Mouse (Mus musculus) lung, embryonic 16.5 days (tissue): ENCODE data around the gene Aff1. TPM values are rescaled to one million over a fixed set of nuclear protein-coding genes. Genes with fewer than 3 reads are reported as not detected.

ENCODE experiments used
- ATAC-seq: fragments of 200-750 bp; cut with Nextera tagmentation; 2 replicates; pipeline ENCODE4 v1.8.0; 2017; ENCODE audit warnings: low read depth, mild to moderate bottlenecking, moderate library complexity
- H3K27ac ChIP-seq: fragments of 300-500 bp; sonication (generic); 2 replicates; pipeline ENCODE4 v1.5.1; 2014; ENCODE audit warnings: mild to moderate bottlenecking, control low read depth, low read length
- H3K27me3 ChIP-seq: fragments of 300-500 bp; sonication (generic); 2 replicates; pipeline ENCODE4 v1.6.1; 2014; ENCODE audit warnings: low read depth, low read length, mixed read lengths; ENCODE audit not compliant: control insufficient read depth, insufficient read depth
- H3K36me3 ChIP-seq: fragments of 300-500 bp; sonication (generic); 2 replicates; pipeline ENCODE4 v1.6.1; 2014; ENCODE audit warnings: low read length; ENCODE audit not compliant: control insufficient read depth, insufficient read depth
- H3K4me1 ChIP-seq: fragments of 300-500 bp; sonication (generic); replicated peaks from 2 replicates; pipeline ENCODE4 v1.6.1; 2014; ENCODE audit warnings: low read length, mixed read lengths; ENCODE audit not compliant: control insufficient read depth, insufficient read depth
- H3K4me2 ChIP-seq: fragments of 300-500 bp; sonication (generic); 2 replicates; pipeline ENCODE4 v1.6.1; 2014; ENCODE audit warnings: low read depth, low read length, control low read depth
- H3K4me3 ChIP-seq: fragments of 300-500 bp; sonication (generic); 2 replicates; pipeline ENCODE4 v1.5.1; 2014; ENCODE audit warnings: mild to moderate bottlenecking, low read length, control low read depth
- H3K9ac ChIP-seq: fragments of 300-500 bp; sonication (generic); 2 replicates; pipeline ENCODE4 v1.6.1; 2014; ENCODE audit warnings: low read length, control low read depth
- H3K9me3 ChIP-seq: fragments of 300-500 bp; sonication (generic); 2 replicates; pipeline ENCODE4 v1.6.1; 2016; ENCODE audit warnings: low read length; ENCODE audit not compliant: control insufficient read depth
- WGBS: fragments of 180-500 bp; shearing (Covaris S2); extraction: QIAGEN DNeasy Blood & Tissue Kit; methylation state at CpG from one replicate; pipeline ENCODE4 v1.1.7; 2014; 5-methylcytosine and 5-hydroxymethylcytosine counted together
- polyA plus RNA-seq: library from polyadenylated mRNA; unstranded; fragments of >200 nt; fragmentation: Nextera tagmentation; extraction: Ambion mirVana; gene quantifications from 2 replicates; pipeline ENCODE4 v1.2.1, GENCODE M21; 2015

Gene Aff1
- polyA plus RNA-seq, 1 experiment from 2014 or later: 8.3 TPM

- Histone ChIP-seq H3K4me2 (no peak overlapping the region), H3K27ac (no peak overlapping the region), H3K4me3 (no peak overlapping the region), H3K27me3 (no peaks in the 10 kb centered on the region), H3K9me3 (no peaks in the 10 kb centered on the region), H3K9ac (no peak overlapping the region), H3K36me3 (no peaks in the 10 kb centered on the region), H3K4me1 (no peaks in the 10 kb centered on the region; the same call in 1 of the 2 replicates)
- ATAC-seq: no peak
- WGBS: 63% methylated on average over 7 of the region's 7 CpGs
Measured at GRCm38 (mm10) chr5:103749465-103750285, 57.5 kb downstream of the Aff1 start.

GRCm38 (mm10) chr5:103752665-103753510, 60.7 kb downstream of the Aff1 start:
- 0 out of 2 replicates have a peak, but pooled peaks have one; percentile 9 for ATAC-seq

GRCm38 (mm10) chr5:103753511-103754329, 61.5 kb downstream of the Aff1 start:
- Histone ChIP-seq H3K4me2 (peak overlapping the region; percentile 79), H3K9ac (peak overlapping the region; percentile 88), H3K4me1 (peaks cover 8% of the 10 kb centered on the region), H3K27me3 (no peaks in the 10 kb centered on the region), H3K4me3 (peak overlapping the region; percentile 83), H3K27ac (peak overlapping the region; percentile 96), H3K9me3 (no peaks in the 10 kb centered on the region), H3K36me3 (no peaks in the 10 kb centered on the region)
- peak; percentile 97 for ATAC-seq
- under 1% methylated on average over 85 of the region's 86 CpGs for WGBS

More at GRCm38 (mm10) chr5:103752665-103753510, 60.7 kb downstream of the Aff1 start:
- Histone ChIP-seq H3K9me3 (no peaks in the 10 kb centered on the region), H3K4me2 (peak overlapping the region; percentile 79), H3K9ac (peak overlapping the region; percentile 88), H3K27me3 (no peaks in the 10 kb centered on the region), H3K27ac (peak overlapping the region; percentile 96), H3K4me3 (peak overlapping the region; percentile 83), H3K36me3 (no peaks in the 10 kb centered on the region), H3K4me1 (peaks cover 6% of the 10 kb centered on the region)
- 3% methylated on average over 23 of the region's 23 CpGs for WGBS

- Histone ChIP-seq H3K27me3 (no peaks in the 10 kb centered on the region), H3K4me3 (peak overlapping the region; percentile 83), H3K27ac (peak overlapping the region; percentile 96), H3K4me1 (peaks cover 10% of the 10 kb centered on the region), H3K36me3 (no peaks in the 10 kb centered on the region), H3K9ac (peak overlapping the region; percentile 88), H3K4me2 (peak overlapping the region; percentile 79), H3K9me3 (no peaks in the 10 kb centered on the region)
- peak; percentile 63 for ATAC-seq
- 4% methylated on average over 30 of the region's 42 CpGs for WGBS
Measured at GRCm38 (mm10) chr5:103754330-103755134, 62.4 kb downstream of the Aff1 start.

- WGBS: 40% methylated on average over 3 of the region's 3 CpGs
- peaks cover 16% of the 10 kb centered on the region for H3K4me1 ChIP-seq
- H3K36me3 ChIP-seq: no peaks in the 10 kb centered on the region
- H3K9me3 ChIP-seq: no peaks in the 10 kb centered on the region
- H3K27me3 ChIP-seq: no peaks in the 10 kb centered on the region
- H3K27ac ChIP-seq: no peak overlapping the region
- no peak for ATAC-seq
- peak overlapping the region; percentile 88 for H3K9ac ChIP-seq
- peak overlapping the region; percentile 83 for H3K4me3 ChIP-seq
- H3K4me2 ChIP-seq: peak overlapping the region; percentile 79
Measured at GRCm38 (mm10) chr5:103755135-103755487, 62.9 kb downstream of the Aff1 start.

- Histone ChIP-seq H3K4me3 (no peak overlapping the region), H3K9me3 (no peaks in the 10 kb centered on the region), H3K4me2 (no peak overlapping the region), H3K27ac (no peak overlapping the region), H3K27me3 (no peaks in the 10 kb centered on the region), H3K4me1 (peaks cover 25% of the 10 kb centered on the region), H3K36me3 (no peaks in the 10 kb centered on the region), H3K9ac (no peak overlapping the region)
- WGBS: 56% methylated on average over 6 of the region's 6 CpGs
- no peak for ATAC-seq
Measured at GRCm38 (mm10) chr5:103756231-103756714, 64.1 kb downstream of the Aff1 start.

GRCm38 (mm10) chr5:103758491-103758890, 66.3 kb downstream of the Aff1 start:
- no peaks in the 10 kb centered on the region for H3K27me3 ChIP-seq
- no peak overlapping the region for H3K9ac ChIP-seq
- peaks cover 27% of the 10 kb centered on the region for H3K4me1 ChIP-seq
- H3K9me3 ChIP-seq: no peaks in the 10 kb centered on the region
- H3K36me3 ChIP-seq: no peaks in the 10 kb centered on the region
- H3K27ac ChIP-seq: no peak overlapping the region
- no peak for ATAC-seq
- WGBS: 63% methylated on average over 4 of the region's 4 CpGs
- H3K4me3 ChIP-seq: no peak overlapping the region
- H3K4me2 ChIP-seq: no peak overlapping the region
